In genomic region chr12:25119278-25119677, GRCm38 (mm10) we compare ENCODE assay signal across 9 mouse cellular contexts. TPM values are rescaled to one million over a fixed set of nuclear protein-coding genes. Genes with fewer than 3 reads are reported as not detected.
DNase-seq lines count a peak whose midpoint lies in the region; ATAC-seq and TF ChIP-seq lines count a peak whose summit lies in the region.
"Had no signal": no experiment of that assay in that cellular context is flagged by ENCODE, and none has a peak within 500 bp of the region (broad histone marks: within the 10 kb centered on the region; RNA-seq: fewer than 3 reads in every experiment).

No protein-coding gene starts in this region.

- H3K27ac ChIP-seq in hindbrain, embryonic 14.5 days, result no peak overlapping the region
- H3K27ac ChIP-seq in hindbrain, postnatal 0 days, result no peak overlapping the region
- peak overlapping the region; percentile 64 for H3K27ac ChIP-seq in heart, embryonic 10.5 days
- H3K27ac ChIP-seq: embryonic facial prominence, embryonic 12.5 days had no signal

- 47% methylated on average over 15 of the region's 15 CpGs for WGBS in hindbrain, embryonic 14.5 days
- WGBS in hindbrain, postnatal 0 days, result 46% methylated on average over 15 of the region's 15 CpGs
- WGBS in heart, embryonic 10.5 days, result 49% methylated on average over 15 of the region's 15 CpGs

- H3K9me3 ChIP-seq in hindbrain, embryonic 14.5 days (ENCODE audit: control insufficient read depth, low read length), result no peaks in the 10 kb centered on the region
- no peaks in the 10 kb centered on the region for H3K9me3 ChIP-seq in hindbrain, postnatal 0 days (ENCODE audit: low read length)
- no peaks in the 10 kb centered on the region for H3K9me3 ChIP-seq in heart, embryonic 10.5 days
- H3K9me3 ChIP-seq: embryonic facial prominence, embryonic 12.5 days had no signal

- H3K4me3 ChIP-seq in hindbrain, embryonic 14.5 days (replicated peaks; ENCODE audit: low read length), result no peak overlapping the region
- no peak overlapping the region for H3K4me3 ChIP-seq in hindbrain, postnatal 0 days (ENCODE audit: low read length)
- H3K4me3 ChIP-seq in heart, embryonic 10.5 days, result no peak overlapping the region
- H3K4me3 ChIP-seq: embryonic facial prominence, embryonic 12.5 days had no signal

- no peaks in the 10 kb centered on the region for H3K36me3 ChIP-seq in hindbrain, embryonic 14.5 days (replicated peaks; ENCODE audit: control insufficient read depth, insufficient read depth)
- no peaks in the 10 kb centered on the region for H3K36me3 ChIP-seq in hindbrain, postnatal 0 days (ENCODE audit: insufficient read depth, low read length)
- H3K36me3 ChIP-seq in heart, embryonic 10.5 days, result peaks cover 2% of the 10 kb centered on the region; the same call in 1 of the 2 replicates
- H3K36me3 ChIP-seq: embryonic facial prominence, embryonic 12.5 days had no signal

- H3K4me1 ChIP-seq in hindbrain, embryonic 14.5 days (replicated peaks; ENCODE audit: control insufficient read depth, insufficient read depth, low read length), result peaks cover 11% of the 10 kb centered on the region
- no peaks in the 10 kb centered on the region for H3K4me1 ChIP-seq in hindbrain, postnatal 0 days (ENCODE audit: insufficient read depth, low read length)
- peaks cover 26% of the 10 kb centered on the region for H3K4me1 ChIP-seq in heart, embryonic 10.5 days

- no peak overlapping the region for H3K9ac ChIP-seq in hindbrain, embryonic 14.5 days
- no peak overlapping the region for H3K9ac ChIP-seq in hindbrain, postnatal 0 days (replicated peaks; ENCODE audit: low read length)
- H3K9ac ChIP-seq: embryonic facial prominence, embryonic 12.5 days had no signal

- DNase-seq in hindbrain, embryonic 14.5 days (ENCODE audit: low spot score), result no peak
- no peak for DNase-seq in hindbrain, postnatal 0 days (ENCODE audit: low spot score)
- no peak for DNase-seq in heart, embryonic 10.5 days (ENCODE audit: low spot score)
- peak; percentile 86 for DNase-seq in kidney, postnatal 14 days
- peak; percentile 76 to 91 for DNase-seq in lung, postnatal 4 days
- no peak for DNase-seq in c-Kit-positive CD71-positive TER-119-positive erythroid progenitor cells, embryonic 14.5 days (ENCODE audit: low spot score)
- no peak for DNase-seq in layer of hippocampus, postnatal 36 days
- no peak for DNase-seq in left cerebral cortex, adult 9 months (ENCODE audit: low spot score in 2 of 2)

- no peaks in the 10 kb centered on the region for H3K27me3 ChIP-seq in hindbrain, embryonic 14.5 days (ENCODE audit: control insufficient read depth, insufficient read depth, low read length)
- no peaks in the 10 kb centered on the region for H3K27me3 ChIP-seq in hindbrain, postnatal 0 days (ENCODE audit: insufficient read depth, low read length)
- no peaks in the 10 kb centered on the region for H3K27me3 ChIP-seq in heart, embryonic 10.5 days (ENCODE audit: insufficient read depth, poor library complexity, severe bottlenecking)
- H3K27me3 ChIP-seq: embryonic facial prominence, embryonic 12.5 days had no signal

- ATAC-seq in hindbrain, embryonic 14.5 days (ENCODE audit: low FRiP score), result peak; percentile 21; the same call in 1 of the 2 replicates
- no peak for ATAC-seq in hindbrain, postnatal 0 days

- no peak for TF ChIP-seq CTCF in hindbrain, postnatal 0 days (IDR thresholded peaks at IDR 0.05; ENCODE audit: low read depth)

- H3K4me2 ChIP-seq in hindbrain, embryonic 14.5 days (replicated peaks), result no peak overlapping the region
- no peak overlapping the region for H3K4me2 ChIP-seq in hindbrain, postnatal 0 days (ENCODE audit: low read depth, low read length)
- H3K4me2 ChIP-seq: embryonic facial prominence, embryonic 12.5 days had no signal

RNA-seq across cellular contexts. Expression of gene Id2, which starts 22.3 kb away (rescaled TPM):
- 314 and 316 TPM in 2 replicates for polyA plus RNA-seq in hindbrain, embryonic 14.5 days (2014; fragmentation: Nextera tagmentation; extraction: Ambion mirVana)
- total RNA-seq in hindbrain, postnatal 0 days (2014; rRNA removed), result 202 and 242 TPM in 2 replicates
- polyA plus RNA-seq in hindbrain, postnatal 0 days (2015; fragmentation: Nextera tagmentation; extraction: Ambion mirVana), result 518 and 585 TPM in 2 replicates
- 390 and 444 TPM in 2 replicates for polyA plus RNA-seq in heart, embryonic 10.5 days (2016; fragmentation: Nextera tagmentation; extraction: Ambion mirVana)
- total RNA-seq in layer of hippocampus, postnatal 36 days (2021), result 100 to 1,000 TPM in 1 of 2 experiments, 10 to 100 TPM in 1; 94.5 to 109 TPM

Comparison
In these comparisons a context has a peak if more than half of its experiments do, and no peak if none do; other contexts are left out.
1. DNase-seq: peak in kidney, postnatal 14 days (single experiment) and lung, postnatal 4 days (2 of 2); none in hindbrain, embryonic 14.5 days (single experiment), hindbrain, postnatal 0 days (single experiment), heart, embryonic 10.5 days (single experiment), c-Kit-positive CD71-positive TER-119-positive erythroid progenitor cells, embryonic 14.5 days (single experiment), layer of hippocampus, postnatal 36 days (0 of 2) and left cerebral cortex, adult 9 months (0 of 2).